Mouse (Mus musculus): ENCODE measurements around the gene Tnfsf13. TPM values are rescaled to one million over a fixed set of nuclear protein-coding genes. Genes with fewer than 3 reads are reported as not detected.

Tnfsf13 gene
- polyA plus RNA-seq, 1 experiment: not detected

- H3K9me3 ChIP-seq (ENCODE audit: control insufficient read depth, low read length): no peaks in the 10 kb centered on the region
- TF ChIP-seq TAL1 (IDR thresholded peaks at IDR 0.05; ENCODE audit: low read length): no peak
- H3K36me3 ChIP-seq (ENCODE audit: control insufficient read depth): peaks cover 70% of the 10 kb centered on the region
- no peaks in the 10 kb centered on the region for H3K27me3 ChIP-seq (ENCODE audit: control insufficient read depth)
- peaks cover 65% of the 10 kb centered on the region for H3K4me1 ChIP-seq (ENCODE audit: control insufficient read depth)
- H3K4me3 ChIP-seq (replicated peaks): peak within 1 kb of the TSS; percentile 87
Measured at GRCm38 (mm10) chr11:69662213-69662966, 23.2 kb downstream of the Tnfsf13 start, which contains the start of gene Mpdu1. Gene Mpdu1 (minus strand): TSS chr11:69662642.

DNA sequence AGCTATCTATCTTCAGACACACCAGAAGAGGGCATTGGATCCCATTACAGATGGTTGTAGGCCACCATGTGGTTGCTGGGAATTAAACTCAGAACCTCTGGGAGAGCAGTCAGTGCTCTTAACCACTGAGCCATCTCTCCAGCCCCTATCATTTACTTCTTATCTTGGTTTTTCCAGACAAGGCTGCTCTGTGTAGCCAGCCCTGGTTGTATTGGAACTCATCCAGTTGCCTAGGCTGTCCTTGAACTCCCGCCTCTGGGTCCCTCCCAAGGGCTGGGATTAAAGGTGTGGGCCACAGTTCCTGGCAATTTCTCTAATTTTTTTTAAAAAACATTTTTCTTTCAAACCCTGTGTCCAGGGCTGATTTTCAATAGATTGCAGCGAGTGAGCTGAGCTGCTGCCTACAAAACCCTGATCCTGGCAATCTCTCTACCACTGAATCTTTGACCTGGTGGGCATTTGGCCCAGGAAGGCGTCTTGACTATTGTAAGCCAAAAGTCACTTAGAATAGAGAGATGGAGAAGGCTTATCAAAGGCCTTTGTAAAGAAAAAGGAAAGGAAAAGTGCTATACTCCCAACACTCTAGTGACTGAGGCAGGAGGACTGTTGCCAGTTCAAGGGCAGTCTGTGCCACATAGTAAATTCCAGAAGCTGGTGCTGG, 24.2 kb downstream of the Tnfsf13 start:
- Histone ChIP-seq H3K4me1 (ENCODE audit: control insufficient read depth) (peaks cover 71% of the 10 kb centered on the region), H3K27me3 (ENCODE audit: control insufficient read depth) (no peaks in the 10 kb centered on the region), H3K36me3 (ENCODE audit: control insufficient read depth) (peaks cover 71% of the 10 kb centered on the region), H3K4me3 (replicated peaks) (peak overlapping the region; percentile 87), H3K9me3 (ENCODE audit: control insufficient read depth, low read length) (no peaks in the 10 kb centered on the region)
- no peak for TF ChIP-seq TAL1 (IDR thresholded peaks at IDR 0.05; ENCODE audit: low read length)

DNA sequence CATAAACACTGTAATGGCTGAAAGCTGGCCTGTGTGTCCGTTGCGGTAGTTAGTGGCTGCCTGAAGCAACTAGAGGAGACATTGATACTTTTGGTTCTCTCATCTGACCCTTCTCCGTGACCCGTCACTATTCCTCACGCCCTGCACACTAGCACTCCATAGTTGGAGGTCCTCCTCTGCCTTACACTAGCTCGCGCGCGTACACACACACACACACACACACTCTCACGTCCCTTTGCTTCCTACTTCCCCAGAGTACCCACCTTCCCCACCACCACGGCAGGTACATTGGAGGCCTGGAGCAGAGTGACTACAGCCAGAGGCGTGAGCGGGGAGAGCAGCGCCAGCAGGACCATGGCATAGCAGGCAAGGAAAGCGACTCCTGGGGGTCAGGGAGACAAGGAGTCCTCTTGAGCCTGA, 28.1 kb downstream of the Tnfsf13 start:
- H3K36me3 ChIP-seq (ENCODE audit: control insufficient read depth): peaks cover 71% of the 10 kb centered on the region
- H3K9me3 ChIP-seq (ENCODE audit: control insufficient read depth, low read length): no peaks in the 10 kb centered on the region
- TF ChIP-seq TAL1 (IDR thresholded peaks at IDR 0.05; ENCODE audit: low read length): no peak
- no peak for TF ChIP-seq GATA1 (IDR thresholded peaks at IDR 0.05; ENCODE audit: low read length)
- H3K4me3 ChIP-seq (replicated peaks): no peak overlapping the region
- H3K4me1 ChIP-seq (ENCODE audit: control insufficient read depth): peaks cover 67% of the 10 kb centered on the region
- no peaks in the 10 kb centered on the region for H3K27me3 ChIP-seq (ENCODE audit: control insufficient read depth)

- Histone ChIP-seq H3K9me3 (ENCODE audit: control insufficient read depth, low read length) (no peaks in the 10 kb centered on the region), H3K4me1 (ENCODE audit: control insufficient read depth) (peaks cover 66% of the 10 kb centered on the region), H3K36me3 (ENCODE audit: control insufficient read depth) (peaks cover 77% of the 10 kb centered on the region), H3K27me3 (ENCODE audit: control insufficient read depth) (no peaks in the 10 kb centered on the region), H3K4me3 (replicated peaks) (no peak overlapping the region)
- no peak for TF ChIP-seq GATA1 (IDR thresholded peaks at IDR 0.05; ENCODE audit: low read length)
- no peak for TF ChIP-seq TAL1 (IDR thresholded peaks at IDR 0.05; ENCODE audit: low read length)
Measured at GRCm38 (mm10) chr11:69656617-69657461, 28.7 kb downstream of the Tnfsf13 start.

GRCm38 (mm10) chr11:69656065-69656455, 29.5 kb downstream of the Tnfsf13 start:
- H3K36me3 ChIP-seq (ENCODE audit: control insufficient read depth): peaks cover 85% of the 10 kb centered on the region

DNA sequence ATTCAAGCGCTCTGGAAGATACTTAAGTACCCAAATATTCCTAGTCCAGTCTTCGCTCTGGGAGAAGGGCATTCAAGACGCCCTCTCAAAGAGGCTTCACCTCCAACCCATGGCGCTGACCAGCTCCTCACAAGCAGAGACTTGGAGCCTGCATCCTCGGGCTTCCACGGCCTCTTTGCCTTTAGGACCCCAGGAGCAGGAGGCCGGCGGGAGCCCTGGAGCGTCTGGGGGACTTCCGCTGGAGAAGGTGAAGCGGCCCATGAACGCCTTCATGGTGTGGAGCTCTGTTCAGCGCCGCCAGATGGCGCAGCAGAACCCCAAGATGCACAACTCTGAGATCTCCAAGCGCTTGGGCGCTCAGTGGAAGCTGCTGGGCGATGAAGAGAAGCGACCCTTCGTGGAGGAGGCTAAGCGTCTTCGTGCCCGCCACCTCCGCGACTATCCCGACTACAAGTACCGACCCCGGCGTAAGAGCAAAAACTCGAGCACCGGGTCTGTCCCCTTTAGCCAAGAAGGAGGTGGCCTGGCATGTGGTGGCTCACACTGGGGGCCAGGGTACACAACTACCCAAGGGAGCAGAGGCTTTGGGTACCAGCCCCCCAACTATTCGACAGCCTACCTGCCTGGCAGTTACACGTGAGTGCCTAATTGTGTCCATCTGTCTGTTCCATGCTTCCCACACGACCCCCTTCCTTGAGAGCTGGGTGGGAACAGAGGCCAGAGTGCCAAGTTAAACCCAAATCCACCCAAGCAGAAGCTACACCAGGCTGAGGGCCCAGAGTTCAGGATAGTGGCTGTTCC, 30.1 kb downstream of the Tnfsf13 start, which contains the start of gene Sox15:
TSS of gene Sox15 (plus strand) at position 51 of the 801 bp plus-strand sequence.
- no peak for TF ChIP-seq GATA1 (IDR thresholded peaks at IDR 0.05; ENCODE audit: low read length)
- TF ChIP-seq TAL1 (IDR thresholded peaks at IDR 0.05; ENCODE audit: low read length): no peak
- Histone ChIP-seq H3K4me1 (ENCODE audit: control insufficient read depth) (peaks cover 53% of the 10 kb centered on the region), H3K4me3 (replicated peaks) (no peak within 1 kb of the TSS), H3K9me3 (ENCODE audit: control insufficient read depth, low read length) (no peaks in the 10 kb centered on the region), H3K36me3 (ENCODE audit: control insufficient read depth) (peaks cover 91% of the 10 kb centered on the region), H3K27me3 (ENCODE audit: control insufficient read depth) (no peaks in the 10 kb centered on the region)

More at GRCm38 (mm10) chr11:69656065-69656455, 29.5 kb downstream of the Tnfsf13 start:
- H3K4me1 ChIP-seq (ENCODE audit: control insufficient read depth): peaks cover 58% of the 10 kb centered on the region
- TF ChIP-seq TAL1 (IDR thresholded peaks at IDR 0.05; ENCODE audit: low read length) (no peak), GATA1 (IDR thresholded peaks at IDR 0.05; ENCODE audit: low read length) (no peak)
- no peaks in the 10 kb centered on the region for H3K27me3 ChIP-seq (ENCODE audit: control insufficient read depth)
- no peak overlapping the region for H3K4me3 ChIP-seq (replicated peaks)
- no peaks in the 10 kb centered on the region for H3K9me3 ChIP-seq (ENCODE audit: control insufficient read depth, low read length)

DNA sequence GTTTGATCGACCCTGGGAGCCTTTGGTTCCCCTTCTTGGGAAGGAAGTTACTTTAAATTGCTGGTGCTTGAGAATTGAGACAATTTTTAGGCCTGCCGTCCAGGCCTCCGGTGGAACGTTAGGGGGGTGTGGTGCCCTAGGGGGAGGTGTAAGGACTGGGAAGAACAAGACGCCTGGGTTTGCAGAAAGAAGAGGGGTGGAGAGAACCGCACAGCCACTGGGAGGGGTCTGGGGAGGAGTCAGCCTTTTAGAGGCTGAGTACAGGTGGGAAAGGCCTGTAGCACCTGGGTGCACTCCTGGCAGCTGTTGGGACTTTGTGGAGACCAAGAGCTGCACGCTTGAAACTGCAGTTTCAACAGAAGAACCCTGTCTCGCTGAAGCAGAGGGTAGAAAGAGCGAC, 30.8 kb downstream of the Tnfsf13 start:
- Histone ChIP-seq H3K36me3 (ENCODE audit: control insufficient read depth) (peaks cover 91% of the 10 kb centered on the region), H3K27me3 (ENCODE audit: control insufficient read depth) (no peaks in the 10 kb centered on the region), H3K4me3 (replicated peaks) (no peak overlapping the region), H3K9me3 (ENCODE audit: control insufficient read depth, low read length) (no peaks in the 10 kb centered on the region), H3K4me1 (ENCODE audit: control insufficient read depth) (peaks cover 47% of the 10 kb centered on the region)
- no peak for TF ChIP-seq TAL1 (IDR thresholded peaks at IDR 0.05; ENCODE audit: low read length)
- no peak for TF ChIP-seq GATA1 (IDR thresholded peaks at IDR 0.05; ENCODE audit: low read length)

DNA sequence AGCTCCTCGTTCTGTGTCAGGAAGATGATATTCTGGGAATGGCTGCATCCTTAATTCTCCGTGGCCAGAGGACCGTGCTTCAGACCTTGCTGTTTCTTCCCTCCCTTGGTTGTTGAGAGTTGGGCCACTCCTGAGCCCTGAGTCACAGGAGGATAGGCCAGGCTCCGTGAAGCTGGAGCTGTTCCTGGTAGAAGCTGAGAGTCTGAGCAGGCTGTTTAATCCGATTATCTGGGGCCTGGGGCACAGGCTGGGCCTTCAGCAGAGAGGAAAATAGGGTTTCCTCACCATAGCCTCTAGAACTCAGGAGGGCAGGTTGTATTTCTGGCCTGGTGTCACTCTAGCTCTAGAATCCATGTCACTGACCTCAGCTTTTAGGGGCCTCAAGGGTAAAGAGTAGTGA, 32.2 kb downstream of the Tnfsf13 start:
- peaks cover 42% of the 10 kb centered on the region for H3K4me1 ChIP-seq (ENCODE audit: control insufficient read depth)
- H3K4me3 ChIP-seq (replicated peaks): no peak overlapping the region
- no peaks in the 10 kb centered on the region for H3K9me3 ChIP-seq (ENCODE audit: control insufficient read depth, low read length)
- H3K36me3 ChIP-seq (ENCODE audit: control insufficient read depth): peaks cover 94% of the 10 kb centered on the region
- TF ChIP-seq TAL1 (IDR thresholded peaks at IDR 0.05; ENCODE audit: low read length) (no peak), GATA1 (IDR thresholded peaks at IDR 0.05; ENCODE audit: low read length) (no peak)
- H3K27me3 ChIP-seq (ENCODE audit: control insufficient read depth): no peaks in the 10 kb centered on the region
